Mouse (Mus musculus) kidney, embryonic 14.5 days (tissue): ENCODE measurements at regions not wholly inside any gene's neighbourhood (a gene's known extent, or its start where the extent isn't known, plus 50 kb on each side); places are given as distances from the start of the nearest gene placed in this dataset.

Experiments
- ATAC-seq: fragments of 200-750 bp; cut with Nextera tagmentation; 2 replicates; pipeline ENCODE4 v1.8.0; 2017; ENCODE audit warnings: moderate number of reproducible peaks, mild to moderate bottlenecking, moderate TSS enrichment, moderate library complexity; ENCODE audit not compliant: low FRiP score, low TSS enrichment
- H3K27ac ChIP-seq: fragments of 300-500 bp; sonication (generic); 2 replicates; pipeline ENCODE4 v1.5.1; 2014; ENCODE audit warnings: low read depth, mild to moderate bottlenecking, low read length, moderate library complexity, mixed read lengths
- H3K27me3 ChIP-seq: fragments of 300-500 bp; sonication (generic); 2 replicates; pipeline ENCODE4 v1.6.1; 2014; ENCODE audit warnings: mild to moderate bottlenecking, low read length; ENCODE audit not compliant: control insufficient read depth, insufficient read depth
- H3K36me3 ChIP-seq: fragments of 300-500 bp; sonication (generic); 2 replicates; pipeline ENCODE4 v1.6.1; 2014; ENCODE audit warnings: low read length, mixed read lengths; ENCODE audit not compliant: control insufficient read depth, insufficient read depth
- H3K4me1 ChIP-seq: fragments of 300-500 bp; sonication (generic); 2 replicates; pipeline ENCODE4 v1.6.1; 2014; ENCODE audit warnings: low read length, mixed read lengths; ENCODE audit not compliant: control insufficient read depth, insufficient read depth
- H3K4me2 ChIP-seq: fragments of 300-500 bp; sonication (generic); replicated peaks from 2 replicates; pipeline ENCODE4 v1.6.1; 2014; ENCODE audit warnings: low read depth, mild to moderate bottlenecking, low read length
- H3K4me3 ChIP-seq: fragments of 300-500 bp; sonication (generic); 2 replicates; pipeline ENCODE4 v1.5.1; 2014; ENCODE audit warnings: mild to moderate bottlenecking, low read length
- H3K9ac ChIP-seq: fragments of 300-500 bp; sonication (generic); 2 replicates; pipeline ENCODE4 v1.6.1; 2014; ENCODE audit warnings: low read depth, mild to moderate bottlenecking, low read length, moderate library complexity
- H3K9me3 ChIP-seq: fragments of 300-500 bp; sonication (generic); 2 replicates; pipeline ENCODE4 v1.6.1; 2016; ENCODE audit warnings: low read length; ENCODE audit not compliant: control insufficient read depth
- WGBS: fragments of 180-500 bp; shearing (Covaris S2); extraction: QIAGEN DNeasy Blood & Tissue Kit; methylation state at CpG from one replicate; pipeline ENCODE4 v1.1.7; 2014; 5-methylcytosine and 5-hydroxymethylcytosine counted together

- Histone ChIP-seq H3K27me3 (no peaks in the 10 kb centered on the region), H3K27ac (no peak overlapping the region), H3K9ac (no peak overlapping the region), H3K4me3 (no peak overlapping the region), H3K4me2 (0 out of 2 replicates have a peak overlapping the region, but pooled peaks have one; percentile 4), H3K4me1 (no peaks in the 10 kb centered on the region), H3K9me3 (no peaks in the 10 kb centered on the region), H3K36me3 (no peaks in the 10 kb centered on the region)
- WGBS = 54% methylated on average over 12 of the region's 12 CpGs
- ATAC-seq = no peak
Observed at GRCm38 (mm10) chr6:4375465-4376037, 129.1 kb upstream of the Col1a2 start.

GRCm38 (mm10) chr6:4396808-4397207, 107.8 kb upstream of the Col1a2 start:
- Histone ChIP-seq H3K27me3 (no peaks in the 10 kb centered on the region), H3K9me3 (no peaks in the 10 kb centered on the region), H3K4me2 (no peak overlapping the region), H3K4me3 (no peak overlapping the region), H3K27ac (no peak overlapping the region), H3K36me3 (no peaks in the 10 kb centered on the region), H3K9ac (no peak overlapping the region), H3K4me1 (no peaks in the 10 kb centered on the region)
- ATAC-seq = no peak
- WGBS = 91% methylated on average over 7 of the region's 7 CpGs

GRCm38 (mm10) chr6:4397695-4398598, 106.7 kb upstream of the Col1a2 start:
- H3K27ac ChIP-seq = no peak overlapping the region
- H3K27me3 ChIP-seq = no peaks in the 10 kb centered on the region
- H3K4me2 ChIP-seq = no peak overlapping the region
- H3K36me3 ChIP-seq = no peaks in the 10 kb centered on the region
- H3K9ac ChIP-seq = no peak overlapping the region
- ATAC-seq = no peak
- WGBS = 69% methylated on average over 16 of the region's 16 CpGs
- no peaks in the 10 kb centered on the region for H3K9me3 ChIP-seq
- H3K4me1 ChIP-seq = no peaks in the 10 kb centered on the region
- H3K4me3 ChIP-seq = no peak overlapping the region

- Histone ChIP-seq H3K4me3 (no peak overlapping the region), H3K4me2 (no peak overlapping the region), H3K27ac (no peak overlapping the region), H3K9me3 (no peaks in the 10 kb centered on the region), H3K4me1 (no peaks in the 10 kb centered on the region), H3K9ac (no peak overlapping the region), H3K27me3 (no peaks in the 10 kb centered on the region), H3K36me3 (no peaks in the 10 kb centered on the region)
- 71% methylated on average over 9 of the region's 9 CpGs for WGBS
- ATAC-seq = no peak
Observed at GRCm38 (mm10) chr6:4398599-4398980, 106.0 kb upstream of the Col1a2 start.

GRCm38 (mm10) chr6:4405301-4405700, 99.3 kb upstream of the Col1a2 start:
- Histone ChIP-seq H3K27me3 (no peaks in the 10 kb centered on the region), H3K36me3 (no peaks in the 10 kb centered on the region), H3K4me1 (no peaks in the 10 kb centered on the region), H3K9me3 (no peaks in the 10 kb centered on the region), H3K4me3 (no peak overlapping the region), H3K27ac (no peak overlapping the region), H3K4me2 (no peak overlapping the region), H3K9ac (no peak overlapping the region)
- WGBS = 93% methylated on average over 3 of the region's 3 CpGs
- no peak for ATAC-seq

GRCm38 (mm10) chr6:4407748-4408147, 96.9 kb upstream of the Col1a2 start:
- no peak for ATAC-seq
- Histone ChIP-seq H3K27ac (no peak overlapping the region), H3K4me3 (no peak overlapping the region), H3K9ac (no peak overlapping the region), H3K9me3 (no peaks in the 10 kb centered on the region), H3K4me1 (no peaks in the 10 kb centered on the region), H3K36me3 (no peaks in the 10 kb centered on the region), H3K4me2 (no peak overlapping the region), H3K27me3 (no peaks in the 10 kb centered on the region)
- 60% methylated on average over 3 of the region's 3 CpGs for WGBS

GRCm38 (mm10) chr6:4413201-4413600, 91.4 kb upstream of the Col1a2 start:
- H3K9ac ChIP-seq = no peak overlapping the region
- H3K4me2 ChIP-seq = no peak overlapping the region
- H3K4me1 ChIP-seq = 0 out of 2 replicates have a peak, but pooled peaks cover 3% of the 10 kb centered on the region
- H3K4me3 ChIP-seq = no peak overlapping the region
- no peaks in the 10 kb centered on the region for H3K36me3 ChIP-seq
- H3K9me3 ChIP-seq = no peaks in the 10 kb centered on the region
- ATAC-seq = no peak
- WGBS = 73% methylated on average over 3 of the region's 3 CpGs
- no peaks in the 10 kb centered on the region for H3K27me3 ChIP-seq
- H3K27ac ChIP-seq = no peak overlapping the region

- no peaks in the 10 kb centered on the region for H3K36me3 ChIP-seq
- ATAC-seq = no peak
- H3K4me3 ChIP-seq = no peak overlapping the region
- 44% methylated on average over 6 of the region's 6 CpGs for WGBS
- 0 out of 2 replicates have a peak, but pooled peaks cover 4% of the 10 kb centered on the region for H3K4me1 ChIP-seq
- H3K27ac ChIP-seq = no peak overlapping the region
- H3K27me3 ChIP-seq = no peaks in the 10 kb centered on the region
- H3K9ac ChIP-seq = no peak overlapping the region
- H3K4me2 ChIP-seq = no peak overlapping the region
- H3K9me3 ChIP-seq = no peaks in the 10 kb centered on the region
Observed at GRCm38 (mm10) chr6:4414166-4414565, 90.4 kb upstream of the Col1a2 start.

GRCm38 (mm10) chr6:4415206-4415605, 89.4 kb upstream of the Col1a2 start:
- Histone ChIP-seq H3K27ac (no peak overlapping the region), H3K9ac (no peak overlapping the region), H3K27me3 (no peaks in the 10 kb centered on the region), H3K4me2 (no peak overlapping the region), H3K4me1 (0 out of 2 replicates have a peak, but pooled peaks cover 4% of the 10 kb centered on the region), H3K9me3 (no peaks in the 10 kb centered on the region), H3K36me3 (no peaks in the 10 kb centered on the region), H3K4me3 (no peak overlapping the region)
- WGBS = 48% methylated on average over 7 of the region's 7 CpGs
- no peak for ATAC-seq
